Mouse (Mus musculus): ENCODE measurements at regions not wholly inside any gene's neighbourhood (a gene's known extent, or its start where the extent isn't known, plus 50 kb on each side); places are given as distances from the start of the nearest gene placed in this dataset.

DNA sequence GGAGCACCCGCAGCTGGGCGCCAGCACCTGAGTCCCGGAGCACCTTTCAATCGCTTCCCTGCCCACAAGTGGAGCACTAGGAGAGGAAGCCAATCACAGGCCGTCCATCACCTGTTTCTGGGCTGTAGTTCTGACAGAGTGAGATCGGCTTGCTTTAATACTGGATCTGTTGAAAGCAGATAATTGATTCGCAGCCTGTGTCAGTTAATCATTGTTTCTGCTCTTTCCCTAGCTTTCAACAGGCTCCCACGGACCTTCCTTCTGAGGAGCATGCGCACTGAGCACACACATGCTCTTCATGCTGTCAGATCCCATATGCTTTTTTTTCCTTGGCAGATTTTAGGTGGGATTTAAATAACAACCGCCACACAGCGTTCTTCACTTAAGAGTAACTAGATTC, 132.3 kb upstream of the Mpp6 start:
- H3K27ac ChIP-seq (ENCODE audit: insufficient read depth, low read depth) = no peak overlapping the region
- in situ Hi-C loops (cut with MboI; ENCODE audit: low pct_ligation_motif_present, low pct_unique_long_range_greater_than_20kb, low sequenced_read_pairs) (no loop called here), dilution Hi-C loops (cut with MboI; ENCODE audit: extremely low pct_ligation_motif_present, extremely low pct_unique_long_range_greater_than_20kb, low sequenced_read_pairs) (no loop called here)
- H3K36me3 ChIP-seq (replicated peaks in 1 of 2; ENCODE audit: control insufficient read depth in 1 of 2, insufficient read depth in 1 of 2, low read length in 1 of 2) = no peaks in the 10 kb centered on the region
- H3K79me2 ChIP-seq (replicated peaks; ENCODE audit: control insufficient read depth, extremely low read depth, insufficient read depth, poor library complexity, severe bottlenecking) = no peaks in the 10 kb centered on the region
- no peaks in the 10 kb centered on the region for H3K27me3 ChIP-seq (replicated peaks)
- no peaks in the 10 kb centered on the region for H3K9me3 ChIP-seq (replicated peaks; ENCODE audit: low read length)
- TF ChIP-seq CTCF (conservative IDR thresholded peaks at IDR 0.05 in 1 of 2, IDR thresholded peaks at IDR 0.05 in 1 of 2; ENCODE audit: low read depth in 2 of 2, low read length in 2 of 2) (no peak), USF2 (conservative IDR thresholded peaks at IDR 0.05; ENCODE audit: low read depth, low read length) (no peak), USF1 (IDR thresholded peaks at IDR 0.05; ENCODE audit: low read depth, low read length) (no peak), MAZ (IDR thresholded peaks at IDR 0.05; ENCODE audit: low read depth, low read length) (no peak), RAD21 (IDR thresholded peaks at IDR 0.05; ENCODE audit: low read depth, low read length) (no peak), NRF1 (IDR thresholded peaks at IDR 0.05; ENCODE audit: low read depth, low read length) (no peak), PAX5 (IDR thresholded peaks at IDR 0.05; ENCODE audit: low read length) (no peak), MXI1 (IDR thresholded peaks at IDR 0.05; ENCODE audit: low read depth, low read length) (no peak), E2F4 (IDR thresholded peaks at IDR 0.05; ENCODE audit: insufficient replicate concordance, low read depth, low read length) (no peak), TCF12 (IDR thresholded peaks at IDR 0.05; ENCODE audit: low read depth, low read length) (no peak), MAFK (IDR thresholded peaks at IDR 0.05; ENCODE audit: insufficient replicate concordance, low read length) (no peak), HCFC1 (IDR thresholded peaks at IDR 0.05; ENCODE audit: low read depth, low read length) (no peak), BHLHE40 (IDR thresholded peaks at IDR 0.05; ENCODE audit: low read depth, low read length) (no peak), EP300 (IDR thresholded peaks at IDR 0.05; ENCODE audit: low read length) (no peak), MYC (IDR thresholded peaks at IDR 0.05; ENCODE audit: low read depth, low read length) (no peak), ZC3H11A (IDR thresholded peaks at IDR 0.05; ENCODE audit: low read depth, low read length) (no peak), POLR2AphosphoS2 (IDR thresholded peaks at IDR 0.05; ENCODE audit: low read depth, low read length) (no peak), TBP (conservative IDR thresholded peaks at IDR 0.05; ENCODE audit: low read depth, low read length) (no peak), GABPA (IDR thresholded peaks at IDR 0.05; ENCODE audit: insufficient replicate concordance, low read depth, low read length) (no peak)
- no peak overlapping the region for H3K4me2 ChIP-seq (ENCODE audit: insufficient read depth, low read depth, poor library complexity, severe bottlenecking)
- H3K4me3 ChIP-seq (replicated peaks in 1 of 3; ENCODE audit: low read depth in 2 of 3, low read length in 2 of 3, poor library complexity in 1 of 3) = no peak overlapping the region
- DNase-seq (ENCODE audit: extremely low read depth) = no peak
- no peak overlapping the region for H3K9ac ChIP-seq (ENCODE audit: insufficient read depth, low read depth)
- H3K4me1 ChIP-seq (ENCODE audit: control insufficient read depth in 1 of 2, insufficient read depth in 2 of 2) = peaks cover 6 to 14% of the 10 kb centered on the region in 2 experiments

DNA sequence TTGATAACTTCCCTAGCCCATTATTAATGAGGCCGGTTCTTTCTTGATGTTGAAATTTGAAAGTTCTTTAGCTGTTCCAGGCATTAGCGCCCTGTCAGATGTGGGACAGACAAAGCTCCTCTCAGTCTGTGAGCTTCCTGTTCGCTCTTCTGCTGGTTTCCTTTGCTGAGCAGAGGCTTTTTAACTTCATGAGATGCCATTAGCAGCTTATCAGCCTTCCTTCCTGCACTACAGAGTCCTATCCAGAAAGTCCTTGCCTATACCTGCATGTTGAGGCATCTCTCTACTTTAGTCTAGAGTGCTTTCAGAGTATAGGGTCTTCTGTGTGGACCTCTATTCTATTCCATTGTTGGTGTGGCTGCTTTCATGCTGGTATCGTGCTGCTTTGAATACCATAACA, 126.3 kb upstream of the Mpp6 start:
- DNase-seq (ENCODE audit: extremely low read depth) = no peak
- Histone ChIP-seq H3K9me3 (replicated peaks; ENCODE audit: low read length) (no peaks in the 10 kb centered on the region), H3K27me3 (replicated peaks) (no peaks in the 10 kb centered on the region), H3K9ac (ENCODE audit: insufficient read depth, low read depth) (no peak overlapping the region), H3K4me2 (ENCODE audit: insufficient read depth, low read depth, poor library complexity, severe bottlenecking) (no peak overlapping the region), H3K36me3 (replicated peaks in 1 of 2; ENCODE audit: control insufficient read depth in 1 of 2, insufficient read depth in 1 of 2, low read length in 1 of 2) (no peaks in the 10 kb centered on the region), H3K27ac (ENCODE audit: insufficient read depth, low read depth) (no peak overlapping the region), H3K4me3 (replicated peaks in 1 of 3; ENCODE audit: low read depth in 2 of 3, low read length in 2 of 3, poor library complexity in 1 of 3) (no peak overlapping the region), H3K79me2 (replicated peaks; ENCODE audit: control insufficient read depth, extremely low read depth, insufficient read depth, poor library complexity, severe bottlenecking) (no peaks in the 10 kb centered on the region), H3K4me1 (ENCODE audit: control insufficient read depth in 1 of 2, insufficient read depth in 2 of 2) (no peaks in the 10 kb centered on the region)
- in situ Hi-C loops (cut with MboI; ENCODE audit: low pct_ligation_motif_present, low pct_unique_long_range_greater_than_20kb, low sequenced_read_pairs) = no loop called here
- dilution Hi-C loops (cut with MboI; ENCODE audit: extremely low pct_ligation_motif_present, extremely low pct_unique_long_range_greater_than_20kb, low sequenced_read_pairs) = no loop called here
- no peak for TF ChIP-seq ZMIZ1 (IDR thresholded peaks at IDR 0.05; ENCODE audit: low read depth, low read length)
- TF ChIP-seq ZNF384 (IDR thresholded peaks at IDR 0.05; ENCODE audit: low read depth, low read length) = no peak
- TF ChIP-seq E2F4 (IDR thresholded peaks at IDR 0.05; ENCODE audit: insufficient replicate concordance, low read depth, low read length) = no peak
